Mouse (Mus musculus) olfactory bulb, adult 2 months (tissue): ENCODE data around the gene Erlin1.

Experiments used
- CTCF ChIP-seq: fragments of 200-500 bp; IDR thresholded peaks from 2 replicates; pipeline ENCODE4 v1.5.1; 2012; ENCODE audit warnings: low read depth, mild to moderate bottlenecking, low read length, moderate library complexity; ENCODE audit not compliant: insufficient read depth
- POLR2A ChIP-seq: fragments of 200-500 bp; IDR thresholded peaks from 2 replicates; pipeline ENCODE4 v1.6.1; 2012; ENCODE audit warnings: mild to moderate bottlenecking, low read depth, low read length, moderate library complexity; ENCODE audit not compliant: insufficient read depth

- TF ChIP-seq CTCF: no peak
- TF ChIP-seq POLR2A: no peak
These were observed 7.4 kb upstream of the Erlin1 start for GRCm38 (mm10) chr19:44077024-44077423.
